Mouse (Mus musculus) erythroblast, embryonic 14.5 days (primary cell): ENCODE data around the gene Stra6.

Experiments
- GATA1 ChIP-seq: IDR thresholded peaks from 2 replicates; pipeline ENCODE4 v1.6.1; 2012; ENCODE audit warnings: low read length, inconsistent platforms, mixed read lengths
- TAL1 ChIP-seq: IDR thresholded peaks from 3 replicates; pipeline ENCODE4 v1.6.1; 2012; ENCODE audit warnings: low read length, inconsistent platforms, mixed read lengths

GRCm38 (mm10) chr9:58153095-58153494 is 89.5 kb downstream of the Stra6 start:
- TF ChIP-seq GATA1 (no peak), TAL1 (no peak)
